Mouse (Mus musculus) brain, embryonic 14.5 days (tissue): ENCODE measurements at regions not wholly inside any gene's neighbourhood (a gene's known extent, or its start where the extent isn't known, plus 50 kb on each side); places are given as distances from the start of the nearest gene placed in this dataset.

Experiments
- CTCF ChIP-seq: fragments of 200-500 bp; IDR thresholded peaks from 2 replicates; pipeline ENCODE4 v1.5.1; 2012; ENCODE audit warnings: inconsistent platforms, mild to moderate bottlenecking, moderate library complexity, borderline replicate concordance; ENCODE audit not compliant: insufficient read depth, insufficient read length; ENCODE audit errors: extremely low read depth
- POLR2A ChIP-seq: fragments of 200-500 bp; IDR thresholded peaks from 2 replicates; pipeline ENCODE4 v1.6.1; 2012; ENCODE audit warnings: mild to moderate bottlenecking, inconsistent platforms, borderline replicate concordance; ENCODE audit not compliant: poor library complexity, insufficient read depth, insufficient read length, severe bottlenecking; ENCODE audit errors: extremely low read depth

- TF ChIP-seq CTCF = no peak
- TF ChIP-seq POLR2A = no peak
Observed at GRCm38 (mm10) chr3:52178851-52179250, 74.0 kb upstream of the Maml3 start.
